Mouse (Mus musculus) midbrain, embryonic 11.5 days (tissue): ENCODE data around the gene Dchs2. TPM values are rescaled to one million over a fixed set of nuclear protein-coding genes. Genes with fewer than 3 reads are reported as not detected.
"Not testable (repeated sequence)": the region's sequence is repeated elsewhere in the genome, so short reads cannot be mapped to it uniquely, and the experiment has no call there.

Experiments
- ATAC-seq: fragments of 200-750 bp; cut with Nextera tagmentation; 2 replicates; pipeline ENCODE4 v1.8.0; 2017; ENCODE audit warnings: moderate TSS enrichment, moderate library complexity; ENCODE audit not compliant: low FRiP score
- DNase-seq: peaks from one replicate; pipeline ENCODE4 v3.0.0; 2015; ENCODE audit warnings: low spot score; ENCODE audit errors: missing footprints
- H3K27ac ChIP-seq: fragments of 300-500 bp; sonication (generic); 2 replicates; pipeline ENCODE4 v1.5.1; 2014; ENCODE audit warnings: low read depth, low read length
- H3K27me3 ChIP-seq: fragments of 300-500 bp; sonication (generic); 2 replicates; pipeline ENCODE4 v1.6.1; 2014; ENCODE audit warnings: mild to moderate bottlenecking, low read length, moderate library complexity, mixed read lengths; ENCODE audit not compliant: control insufficient read depth, insufficient read depth
- H3K36me3 ChIP-seq: fragments of 300-500 bp; sonication (generic); 2 replicates; pipeline ENCODE4 v1.6.1; 2014; ENCODE audit warnings: mild to moderate bottlenecking, low read length, moderate library complexity, mixed read lengths; ENCODE audit not compliant: control insufficient read depth, insufficient read depth
- H3K4me1 ChIP-seq: fragments of 300-500 bp; sonication (generic); 2 replicates; pipeline ENCODE4 v1.6.1; 2014; ENCODE audit warnings: low read length; ENCODE audit not compliant: control insufficient read depth, insufficient read depth
- H3K4me2 ChIP-seq: fragments of 300-500 bp; sonication (generic); 2 replicates; pipeline ENCODE4 v1.6.1; 2014; ENCODE audit warnings: mild to moderate bottlenecking, moderate library complexity
- H3K4me3 ChIP-seq: fragments of 300-500 bp; sonication (generic); 2 replicates; pipeline ENCODE4 v1.5.1; 2014; ENCODE audit warnings: low read depth, low read length
- H3K9ac ChIP-seq: fragments of 300-500 bp; sonication (generic); 2 replicates; pipeline ENCODE4 v1.6.1; 2014; ENCODE audit warnings: low read length
- H3K9me3 ChIP-seq: fragments of 300-500 bp; sonication (generic); 2 replicates; pipeline ENCODE4 v1.6.1; 2016; ENCODE audit warnings: low read length; ENCODE audit not compliant: control insufficient read depth
- WGBS: fragments of 180-500 bp; shearing (Covaris S2); extraction: QIAGEN DNeasy Blood & Tissue Kit; methylation state at CpG from one replicate; pipeline ENCODE4 v1.1.7; 2014; 5-methylcytosine and 5-hydroxymethylcytosine counted together
- polyA plus RNA-seq: library from polyadenylated mRNA; unstranded; fragments of >200 nt; fragmentation: Nextera tagmentation; extraction: Ambion mirVana; gene quantifications from 2 replicates; pipeline ENCODE4 v1.2.1, GENCODE M21; 2014

Dchs2 gene
- polyA plus RNA-seq, 1 experiment from 2014 or later = 0.19 TPM

DNA sequence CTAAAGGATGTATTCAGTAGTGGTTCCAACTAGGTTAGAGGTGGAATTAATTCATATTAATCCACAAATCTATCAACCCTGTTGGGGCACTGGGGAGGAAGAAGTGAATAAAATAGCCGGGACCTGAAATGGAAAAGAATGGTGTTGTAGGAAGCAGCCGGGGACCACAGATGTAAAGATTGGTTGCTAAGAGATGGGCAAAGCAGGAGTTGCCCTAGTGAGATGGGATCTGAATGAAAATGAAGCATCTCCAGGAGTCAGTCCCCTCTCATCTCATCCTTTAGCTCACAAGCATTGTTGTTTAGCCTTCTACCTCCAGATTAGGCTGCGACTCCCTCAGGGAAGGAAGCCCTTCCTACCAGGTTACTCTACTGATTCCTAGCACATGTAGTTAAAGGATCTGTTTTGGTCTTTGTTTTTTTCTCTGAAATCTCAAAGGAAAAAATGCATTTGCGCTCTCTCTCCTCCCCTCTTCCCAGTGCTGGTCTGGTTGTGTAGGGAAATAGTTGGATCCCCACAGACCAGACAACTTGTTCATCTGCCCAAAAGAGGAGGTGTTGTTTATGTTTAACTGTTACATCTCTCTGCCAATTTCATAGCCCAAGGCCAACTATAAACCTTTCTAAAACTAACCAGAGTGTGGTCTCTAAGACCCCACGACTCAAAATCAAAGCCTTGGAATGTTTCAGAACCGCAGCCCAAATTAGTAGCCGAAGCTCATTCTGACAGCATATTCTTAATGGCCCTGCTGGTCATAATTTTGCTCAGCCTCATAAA lies 16.1 kb upstream of the Dchs2 start:
- Histone ChIP-seq H3K9me3 (no peaks in the 10 kb centered on the region), H3K27ac (no peak overlapping the region), H3K9ac (no peak overlapping the region), H3K27me3 (no peaks in the 10 kb centered on the region), H3K4me3 (no peak overlapping the region), H3K36me3 (no peaks in the 10 kb centered on the region), H3K4me2 (no peak overlapping the region), H3K4me1 (no peaks in the 10 kb centered on the region)
- WGBS = 46% methylated on average over 7 of the region's 7 CpGs
- DNase-seq (no peak), ATAC-seq (no peak; the same call in 1 of the 2 replicates)

- Histone ChIP-seq H3K27ac (no peak overlapping the region), H3K36me3 (no peaks in the 10 kb centered on the region), H3K9me3 (no peaks in the 10 kb centered on the region), H3K4me3 (no peak overlapping the region), H3K4me1 (no peaks in the 10 kb centered on the region), H3K9ac (no peak overlapping the region), H3K27me3 (no peaks in the 10 kb centered on the region), H3K4me2 (no peak overlapping the region)
- peak; percentile 51 for ATAC-seq
- 31% methylated on average over 3 of the region's 3 CpGs for WGBS
- DNase-seq = no peak
Measured at GRCm38 (mm10) chr3:83112869-83113268, 14.9 kb upstream of the Dchs2 start.

- no peaks in the 10 kb centered on the region for H3K4me1 ChIP-seq
- no peaks in the 10 kb centered on the region for H3K27me3 ChIP-seq
- no peak overlapping the region for H3K9ac ChIP-seq
- DNase-seq = no peak
- no peak overlapping the region for H3K4me2 ChIP-seq
- H3K9me3 ChIP-seq = no peaks in the 10 kb centered on the region
- H3K4me3 ChIP-seq = no peak overlapping the region
- no peaks in the 10 kb centered on the region for H3K36me3 ChIP-seq
- no peak overlapping the region for H3K27ac ChIP-seq
- WGBS = 52% methylated on average over 1 of the region's 1 CpGs
- no peak for ATAC-seq
Measured at GRCm38 (mm10) chr3:83114946-83115345, 12.8 kb upstream of the Dchs2 start.

GRCm38 (mm10) chr3:83117592-83117991 lies 10.2 kb upstream of the Dchs2 start:
- Histone ChIP-seq H3K9me3 (no peaks in the 10 kb centered on the region), H3K27me3 (no peaks in the 10 kb centered on the region), H3K36me3 (no peaks in the 10 kb centered on the region), H3K27ac (no peak overlapping the region), H3K4me1 (no peaks in the 10 kb centered on the region), H3K9ac (no peak overlapping the region), H3K4me3 (no peak overlapping the region), H3K4me2 (no peak overlapping the region)
- 80% methylated on average over 10 of the region's 10 CpGs for WGBS
- DNase-seq (no peak), ATAC-seq (no peak)

GRCm38 (mm10) chr3:83123945-83124344 lies 3.8 kb upstream of the Dchs2 start:
- DNase-seq, H3K36me3 ChIP-seq, ATAC-seq, H3K4me3 ChIP-seq, H3K4me2 ChIP-seq, H3K9ac ChIP-seq, H3K9me3 ChIP-seq, H3K27ac ChIP-seq: not testable (repeated sequence)
- Histone ChIP-seq H3K27me3 (peaks cover 32% of the 10 kb centered on the region), H3K4me1 (peaks cover 13% of the 10 kb centered on the region)
- WGBS = 97% methylated on average over 9 of the region's 9 CpGs

GRCm38 (mm10) chr3:83127088-83127725 lies 541 bp upstream of the Dchs2 start:
- Histone ChIP-seq H3K27ac (no peak overlapping the region), H3K36me3 (no peaks in the 10 kb centered on the region), H3K4me2 (peak overlapping the region; percentile 84), H3K9me3 (no peaks in the 10 kb centered on the region), H3K27me3 (peaks cover 48% of the 10 kb centered on the region), H3K9ac (peak overlapping the region; percentile 54), H3K4me1 (peaks cover 19% of the 10 kb centered on the region), H3K4me3 (peak overlapping the region; percentile 58)
- WGBS = under 1% methylated on average over 32 of the region's 37 CpGs
- ATAC-seq (peak; percentile 72), DNase-seq (peak; percentile 97)

- peak overlapping the region; percentile 54 for H3K9ac ChIP-seq
- 0% methylated on average over 43 of the region's 43 CpGs for WGBS
- peaks cover 19% of the 10 kb centered on the region for H3K4me1 ChIP-seq
- ATAC-seq (peak; percentile 43), DNase-seq (peak; percentile 96)
- no peak overlapping the region for H3K27ac ChIP-seq
- H3K9me3 ChIP-seq = no peaks in the 10 kb centered on the region
- peak overlapping the region; percentile 58 for H3K4me3 ChIP-seq
- H3K4me2 ChIP-seq = peak overlapping the region; percentile 84
- no peaks in the 10 kb centered on the region for H3K36me3 ChIP-seq
- peaks cover 48% of the 10 kb centered on the region for H3K27me3 ChIP-seq
Measured at GRCm38 (mm10) chr3:83128449-83128922, 738 bp downstream of the Dchs2 start.

DNA sequence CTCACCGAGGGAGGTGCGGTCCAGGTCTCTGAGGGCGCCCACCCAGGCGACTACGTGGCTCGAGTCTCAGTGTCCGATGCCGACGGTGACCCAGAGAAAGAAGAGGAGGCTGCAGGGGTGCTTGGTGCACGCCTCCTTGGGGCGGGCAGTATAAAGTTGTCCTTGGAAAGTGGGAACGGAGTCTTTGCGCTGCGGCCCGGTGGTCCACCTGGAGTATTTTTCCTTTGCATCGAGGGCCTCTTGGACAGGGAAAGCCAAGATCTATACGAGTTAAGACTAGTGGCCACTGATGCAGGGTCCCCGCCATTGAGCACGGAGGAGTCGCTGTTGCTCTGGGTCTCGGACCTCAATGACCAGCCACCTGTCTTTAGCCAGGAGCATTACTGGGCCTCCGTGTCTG lies 1.4 kb downstream of the Dchs2 start:
- WGBS = 4% methylated on average over 22 of the region's 22 CpGs
- peaks cover 19% of the 10 kb centered on the region for H3K4me1 ChIP-seq
- ATAC-seq (peak; percentile 12; the same call in 1 of the 2 replicates), DNase-seq (peak; percentile 90)
- H3K9ac ChIP-seq = no peak overlapping the region
- peaks cover 48% of the 10 kb centered on the region for H3K27me3 ChIP-seq
- no peak overlapping the region for H3K27ac ChIP-seq
- peak overlapping the region; percentile 84 for H3K4me2 ChIP-seq
- no peaks in the 10 kb centered on the region for H3K36me3 ChIP-seq
- H3K4me3 ChIP-seq = peak overlapping the region; percentile 58
- H3K9me3 ChIP-seq = no peaks in the 10 kb centered on the region

DNA sequence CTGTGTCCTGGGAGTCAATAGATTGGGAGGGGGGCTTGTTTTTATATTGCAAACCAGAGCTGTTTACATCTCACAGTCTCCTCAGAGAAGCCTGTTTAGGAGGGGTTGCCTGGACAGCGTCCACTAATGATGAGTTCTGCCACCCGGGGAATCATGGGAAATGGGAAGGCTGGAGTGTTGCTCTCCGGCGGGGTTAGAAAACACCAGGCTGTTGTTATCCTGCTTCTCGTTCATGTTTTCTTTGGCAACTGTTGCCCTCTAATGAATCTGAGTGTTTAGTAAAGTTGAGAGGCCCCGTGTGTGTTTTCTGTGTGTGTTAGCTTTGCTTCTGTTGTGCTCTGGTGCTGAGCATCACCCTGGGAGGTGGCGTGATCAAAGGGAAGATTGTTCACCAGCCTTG lies 8.7 kb downstream of the Dchs2 start:
- Histone ChIP-seq H3K4me3 (no peak overlapping the region), H3K4me2 (no peak overlapping the region)
- 57% methylated on average over 7 of the region's 7 CpGs for WGBS

More for the DNA sequence above, 8.7 kb downstream of the Dchs2 start:
- H3K27me3 ChIP-seq = no peaks in the 10 kb centered on the region; the same call in 1 of the 2 replicates
- H3K9ac ChIP-seq = no peak overlapping the region
- H3K36me3 ChIP-seq = no peaks in the 10 kb centered on the region
- no peaks in the 10 kb centered on the region for H3K4me1 ChIP-seq
- no peaks in the 10 kb centered on the region for H3K9me3 ChIP-seq
- no peak overlapping the region for H3K27ac ChIP-seq
- no peak for DNase-seq
- no peak for ATAC-seq
